Mouse (Mus musculus) erythroblast, adult 5-6 weeks (primary cell): ENCODE data around the gene Plcd3. TPM values are rescaled to one million over a fixed set of nuclear protein-coding genes. Genes with fewer than 3 reads are reported as not detected.

ENCODE experiments used
- ATAC-seq: replicated peaks from 2 replicates; pipeline ENCODE4 v1.8.0; 2016; ENCODE audit warnings: moderate number of reproducible peaks, mild to moderate bottlenecking, moderate TSS enrichment, inconsistent platforms; ENCODE audit not compliant: poor library complexity, low FRiP score, severe bottlenecking
- total RNA-seq, 2 experiments: library from RNA; stranded (forward) in 1 of 2; stranded (reverse) in 1 of 2; fragments of 150-400 nt in 1 of 2; fragments of 200-764, 138-1000 nt in 1 of 2; gene quantifications; 2 replicates each; pipeline versions ENCODE4 v1.2.3 to v1.2.4; 2015 to 2017; ENCODE audit warnings: low replicate concordance in 2 of 2

Plcd3 gene
- total RNA-seq, 2 experiments from 2014 or later: 1.0 TPM; not detected in 1

- no peak for ATAC-seq
Measured at GRCm38 (mm10) chr11:103070322-103070880, 31.1 kb downstream of the Plcd3 start.

- no peak for ATAC-seq
Measured at GRCm38 (mm10) chr11:103069731-103070130, 31.7 kb downstream of the Plcd3 start.

GRCm38 (mm10) chr11:103068884-103069283 lies 32.6 kb downstream of the Plcd3 start:
- no peak for ATAC-seq

- no peak for ATAC-seq
Measured at GRCm38 (mm10) chr11:103068272-103068671, 33.2 kb downstream of the Plcd3 start.

GRCm38 (mm10) chr11:103067457-103068001 lies 33.9 kb downstream of the Plcd3 start:
- ATAC-seq: no peak

GRCm38 (mm10) chr11:103067051-103067361 lies 34.5 kb downstream of the Plcd3 start:
- no peak for ATAC-seq

- no peak for ATAC-seq
Measured at GRCm38 (mm10) chr11:103066191-103067050, 35.0 kb downstream of the Plcd3 start.

- ATAC-seq: no peak
Measured at GRCm38 (mm10) chr11:103058499-103059085, 42.9 kb downstream of the Plcd3 start.

GRCm38 (mm10) chr11:103056636-103057035 lies 44.8 kb downstream of the Plcd3 start:
- no peak for ATAC-seq

GRCm38 (mm10) chr11:103054798-103055197 lies 46.7 kb downstream of the Plcd3 start:
- ATAC-seq: peak; percentile 81

GRCm38 (mm10) chr11:103053191-103054076 lies 48.0 kb downstream of the Plcd3 start:
- no peak for ATAC-seq

- ATAC-seq: no peak
Measured at GRCm38 (mm10) chr11:103052078-103052477, 49.4 kb downstream of the Plcd3 start.

GRCm38 (mm10) chr11:103051249-103051691 lies 50.2 kb downstream of the Plcd3 start:
- ATAC-seq: no peak

- no peak for ATAC-seq
Measured at GRCm38 (mm10) chr11:103050153-103050552, 51.3 kb downstream of the Plcd3 start.

- ATAC-seq: no peak
Measured at GRCm38 (mm10) chr11:103049611-103050010, 51.8 kb downstream of the Plcd3 start.

- no peak for ATAC-seq
Measured at GRCm38 (mm10) chr11:103046286-103046685, 55.2 kb downstream of the Plcd3 start.

GRCm38 (mm10) chr11:103043982-103044381 lies 57.5 kb downstream of the Plcd3 start:
- no peak for ATAC-seq

GRCm38 (mm10) chr11:103042828-103043227 lies 58.6 kb downstream of the Plcd3 start:
- no peak for ATAC-seq

- ATAC-seq: no peak
Measured at GRCm38 (mm10) chr11:103038037-103038436, 63.4 kb downstream of the Plcd3 start.
